Mouse (Mus musculus) bone marrow, adult 2 months (tissue): ENCODE data around the gene Auts2. TPM values are rescaled to one million over a fixed set of nuclear protein-coding genes. Genes with fewer than 3 reads are reported as not detected.

ENCODE experiments used
- H3K27ac ChIP-seq: fragments of 200-500 bp; 2 replicates; pipeline ENCODE4 v1.5.1; 2012; ENCODE audit warnings: low read depth, mild to moderate bottlenecking, control low read depth, inconsistent platforms, low read length; ENCODE audit not compliant: control insufficient read depth, poor library complexity, insufficient read depth
- H3K4me1 ChIP-seq: fragments of 200-500 bp; 2 replicates; pipeline ENCODE4 v1.6.1; 2011; ENCODE audit warnings: low read length; ENCODE audit not compliant: control insufficient read depth, insufficient read depth
- H3K4me3 ChIP-seq: fragments of 200-500 bp; replicated peaks from 2 replicates; pipeline ENCODE3; 2011; ENCODE audit warnings: mild to moderate bottlenecking, low read depth, low read length, control low read depth; ENCODE audit not compliant: control insufficient read depth
- CTCF ChIP-seq: fragments of 200-500 bp; IDR thresholded peaks from 2 replicates; pipeline ENCODE4 v1.5.1; 2011; ENCODE audit warnings: low read length, control low read depth; ENCODE audit not compliant: control insufficient read depth, insufficient read depth
- POLR2A ChIP-seq: fragments of 200-500 bp; IDR thresholded peaks from 2 replicates; pipeline ENCODE4 v1.6.1; 2011; ENCODE audit warnings: low read depth, mild to moderate bottlenecking, control low read depth, low read length, borderline replicate concordance; ENCODE audit not compliant: control insufficient read depth
- WGBS: fragments of 180-500 bp; shearing (Covaris S2); methylation state at CpG from one replicate; pipeline ENCODE4 v1.1.7; 2018; 5-methylcytosine and 5-hydroxymethylcytosine counted together
- polyA plus RNA-seq: library from polyadenylated mRNA; stranded (reverse); fragments of >200 nt; gene quantifications from 2 replicates; pipeline ENCODE4 v1.2.4, GENCODE M21; 2011; ENCODE audit warnings: low replicate concordance; ENCODE audit not compliant: missing spikeins, insufficient read depth, insufficient read length

Auts2 gene
- polyA plus RNA-seq, 1 experiment = 1.5 TPM

DNA sequence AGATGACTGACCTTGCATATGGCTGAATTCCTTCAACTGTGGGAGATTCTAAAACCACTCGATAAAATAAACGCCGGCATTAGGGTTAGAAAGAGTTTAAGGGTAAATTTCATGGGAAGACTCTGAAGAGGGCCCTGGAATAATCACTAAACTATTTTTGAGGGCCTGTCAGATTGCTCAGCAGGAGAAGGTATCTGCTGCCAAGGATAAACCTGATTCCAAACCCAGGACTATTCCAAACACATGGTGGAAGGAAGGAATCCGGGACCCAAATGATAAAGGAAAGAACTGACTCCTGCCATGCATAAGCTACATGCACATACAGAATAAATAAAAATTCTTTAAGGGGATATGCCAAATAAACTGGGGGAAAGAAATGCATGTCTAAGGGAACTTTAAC is 399.0 kb downstream of the Auts2 start:
- Histone ChIP-seq H3K4me1 (no peaks in the 10 kb centered on the region), H3K27ac (no peak overlapping the region), H3K4me3 (no peak overlapping the region)
- TF ChIP-seq CTCF (no peak), POLR2A (no peak)
- WGBS = 87% methylated on average over 4 of the region's 4 CpGs

DNA sequence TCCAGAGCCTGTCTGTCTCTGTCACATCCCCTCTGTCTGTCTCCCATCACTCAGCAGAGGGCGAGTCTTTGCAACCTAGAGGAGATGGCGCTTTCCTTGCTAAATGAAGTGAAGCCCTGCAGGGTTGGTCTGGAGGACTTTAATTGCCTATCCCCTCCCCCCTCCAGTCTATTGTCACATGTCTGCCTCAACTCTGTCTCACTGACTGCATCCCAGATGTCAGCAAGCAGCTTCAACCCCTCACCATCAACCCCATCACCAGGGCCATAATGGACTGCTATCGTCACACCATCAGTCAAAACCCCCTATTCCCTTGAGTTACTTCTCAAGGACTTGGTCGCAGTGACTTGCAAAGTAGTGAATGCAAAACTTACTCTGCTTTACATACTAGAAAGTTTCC is 402.3 kb downstream of the Auts2 start:
- Histone ChIP-seq H3K4me1 (no peaks in the 10 kb centered on the region), H3K27ac (no peak overlapping the region), H3K4me3 (no peak overlapping the region)
- WGBS = 84% methylated on average over 4 of the region's 4 CpGs
- TF ChIP-seq CTCF (no peak), POLR2A (no peak)

DNA sequence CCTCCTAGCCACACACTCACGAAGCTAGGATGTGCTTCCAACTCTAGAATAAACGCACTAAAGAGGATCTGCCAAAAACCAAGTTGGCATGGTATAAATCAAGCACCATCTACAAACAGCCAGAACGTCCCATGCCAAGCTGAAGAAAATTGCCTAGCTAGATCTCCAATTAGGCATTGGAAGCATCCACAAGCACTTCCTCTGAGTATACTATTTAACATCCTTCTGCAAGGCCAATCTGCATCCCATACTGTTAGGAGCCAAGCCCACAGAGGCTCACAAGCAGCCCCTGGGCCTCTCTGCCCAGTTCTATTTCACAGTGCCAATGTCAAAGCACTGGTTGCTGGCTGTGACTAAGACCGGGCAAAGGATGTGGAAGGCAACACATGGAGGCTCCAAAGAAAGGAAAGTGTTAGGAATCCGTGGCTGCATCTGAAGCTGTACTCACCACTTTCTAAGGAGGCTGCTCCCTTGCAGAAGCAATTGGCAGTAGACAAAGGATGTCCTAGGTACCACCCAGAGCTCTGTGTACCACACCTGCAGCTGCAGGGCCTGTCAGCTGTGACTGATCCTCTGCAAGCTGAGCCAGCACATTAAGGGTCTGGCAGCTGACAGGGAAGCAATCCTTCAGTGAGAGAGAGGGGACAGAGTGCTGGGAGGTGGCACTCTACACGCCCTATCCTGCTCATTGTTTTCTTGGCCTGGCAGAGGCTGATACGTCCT is 407.0 kb downstream of the Auts2 start:
- TF ChIP-seq POLR2A = no peak
- no peak for TF ChIP-seq CTCF
- Histone ChIP-seq H3K4me3 (no peak overlapping the region), H3K4me1 (no peaks in the 10 kb centered on the region), H3K27ac (no peak overlapping the region)
- 59% methylated on average over 7 of the region's 7 CpGs for WGBS

DNA sequence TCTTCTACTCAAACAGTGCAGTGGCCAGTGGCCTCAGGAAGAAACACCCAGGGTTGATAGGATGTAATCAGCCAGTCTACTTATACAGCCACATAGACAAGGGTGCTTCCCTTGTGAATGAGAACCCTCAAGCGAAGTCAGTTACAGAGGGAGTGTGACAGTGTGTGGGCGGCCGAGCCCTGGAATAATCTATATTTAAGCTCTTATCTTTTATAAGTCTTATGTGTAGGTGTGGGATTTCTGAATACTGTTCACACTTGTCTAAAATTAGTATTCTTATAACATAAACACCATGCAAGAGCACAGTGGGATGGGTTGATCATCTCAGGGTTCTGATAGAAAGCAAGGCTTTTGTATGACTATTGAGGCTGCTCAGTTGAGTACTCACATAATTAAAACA is 411.2 kb downstream of the Auts2 start:
- 76% methylated on average over 3 of the region's 3 CpGs for WGBS
- no peak overlapping the region for H3K27ac ChIP-seq
- no peak overlapping the region for H3K4me3 ChIP-seq
- no peak for TF ChIP-seq CTCF
- TF ChIP-seq POLR2A = no peak
- H3K4me1 ChIP-seq = no peaks in the 10 kb centered on the region

DNA sequence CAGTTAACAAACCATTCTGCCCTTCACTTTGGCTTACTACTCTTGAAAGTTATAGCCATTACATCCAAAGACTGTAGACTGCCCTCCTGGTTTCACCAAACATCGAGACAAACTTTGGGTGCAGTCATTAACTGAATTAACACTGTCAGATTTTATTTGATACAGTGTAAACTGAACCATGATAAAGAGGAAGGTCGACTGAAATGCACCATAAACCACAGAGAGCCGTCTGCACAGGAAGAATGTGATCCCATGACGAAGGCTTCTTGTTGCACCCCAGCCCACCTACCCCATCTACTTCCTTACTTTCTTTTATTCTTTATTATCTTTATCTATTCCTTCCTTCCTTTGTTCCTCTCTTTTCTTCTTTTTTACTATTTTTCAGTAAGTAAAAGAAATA is 412.6 kb downstream of the Auts2 start:
- TF ChIP-seq CTCF = no peak
- TF ChIP-seq POLR2A = no peak
- no peak overlapping the region for H3K4me3 ChIP-seq
- H3K27ac ChIP-seq = no peak overlapping the region
- no peaks in the 10 kb centered on the region for H3K4me1 ChIP-seq
- 6% methylated on average over 4 of the region's 4 CpGs for WGBS

DNA sequence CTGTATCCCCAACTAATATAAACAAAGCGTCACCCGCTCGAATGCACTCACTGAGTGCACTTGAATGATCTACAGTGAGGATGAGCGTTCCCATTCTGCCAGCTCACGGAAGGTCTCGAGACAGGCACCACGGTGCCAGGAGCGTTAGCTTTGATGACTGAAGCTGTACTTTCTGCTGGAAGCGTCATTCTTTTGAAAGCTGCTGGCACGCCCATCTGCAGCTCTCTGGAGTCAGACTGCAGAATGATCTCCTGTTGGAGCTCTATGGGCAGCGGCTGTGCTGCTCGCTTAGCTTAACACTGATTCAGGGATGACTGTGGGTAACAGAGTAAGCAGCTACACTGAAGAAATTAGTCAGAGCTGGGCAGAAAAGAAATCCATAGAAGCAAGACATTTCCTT is 416.5 kb downstream of the Auts2 start:
- no peak overlapping the region for H3K4me3 ChIP-seq
- no peak overlapping the region for H3K27ac ChIP-seq
- TF ChIP-seq POLR2A (no peak), CTCF (no peak)
- WGBS = 92% methylated on average over 12 of the region's 12 CpGs
- no peaks in the 10 kb centered on the region for H3K4me1 ChIP-seq

DNA sequence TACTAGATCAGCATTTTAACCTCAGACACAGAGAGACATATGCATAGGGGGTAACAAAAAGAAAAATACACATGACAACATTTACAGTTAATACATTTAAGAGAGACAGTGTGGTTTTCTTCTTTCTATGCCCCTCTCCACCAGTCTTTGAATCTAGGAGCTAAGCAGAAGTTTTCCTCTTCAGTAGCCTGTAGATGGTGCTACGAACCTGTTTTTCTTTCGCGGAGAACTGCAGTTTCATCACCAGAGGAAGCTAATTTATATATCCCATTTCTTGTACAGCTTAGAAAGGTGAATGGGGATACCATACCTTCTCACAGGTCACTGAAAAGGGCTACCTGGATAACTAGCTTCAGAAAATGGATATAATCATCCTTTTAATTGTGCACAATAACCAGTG is 427.5 kb downstream of the Auts2 start:
- Histone ChIP-seq H3K27ac (no peak overlapping the region), H3K4me3 (no peak overlapping the region), H3K4me1 (no peaks in the 10 kb centered on the region)
- 48% methylated on average over 3 of the region's 3 CpGs for WGBS
- no peak for TF ChIP-seq POLR2A
- TF ChIP-seq CTCF = no peak

DNA sequence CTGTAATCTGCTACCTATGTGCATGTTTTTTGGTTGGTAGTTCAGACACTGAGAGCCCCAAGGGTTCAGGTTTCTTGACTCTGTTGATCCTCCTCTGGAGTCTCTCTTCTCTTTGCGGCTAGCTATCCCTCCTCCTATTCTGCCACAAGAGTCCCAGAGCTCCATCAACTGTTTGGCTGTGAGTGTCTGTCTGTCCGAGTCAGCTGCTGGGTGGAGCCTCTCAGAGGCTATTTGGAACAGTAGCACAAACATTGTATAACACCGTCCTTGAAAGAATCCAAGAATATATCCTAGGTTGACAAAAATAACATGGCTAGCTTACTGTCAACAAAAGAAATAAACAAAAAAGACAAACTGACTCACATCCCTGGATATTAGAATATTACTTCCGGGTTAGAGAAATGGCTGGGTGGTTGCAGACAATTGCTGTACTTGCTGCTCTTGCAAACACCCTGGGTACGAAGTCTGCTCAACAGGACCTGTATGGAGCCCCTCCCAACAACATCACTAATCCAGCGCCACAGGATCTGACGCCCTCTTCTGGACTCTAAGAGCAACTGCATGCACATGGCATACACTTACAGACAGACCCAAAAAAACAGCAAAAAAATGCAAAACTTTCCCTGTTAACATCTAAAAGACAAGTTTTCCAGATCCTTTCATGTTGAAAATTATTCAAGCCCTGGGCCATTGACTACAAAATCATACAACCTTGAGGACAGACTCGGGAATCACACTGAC is 428.4 kb downstream of the Auts2 start:
- H3K4me3 ChIP-seq = no peak overlapping the region
- WGBS = 69% methylated on average over 8 of the region's 8 CpGs
- TF ChIP-seq POLR2A = no peak
- TF ChIP-seq CTCF = no peak
- no peak overlapping the region for H3K27ac ChIP-seq
- no peaks in the 10 kb centered on the region for H3K4me1 ChIP-seq

DNA sequence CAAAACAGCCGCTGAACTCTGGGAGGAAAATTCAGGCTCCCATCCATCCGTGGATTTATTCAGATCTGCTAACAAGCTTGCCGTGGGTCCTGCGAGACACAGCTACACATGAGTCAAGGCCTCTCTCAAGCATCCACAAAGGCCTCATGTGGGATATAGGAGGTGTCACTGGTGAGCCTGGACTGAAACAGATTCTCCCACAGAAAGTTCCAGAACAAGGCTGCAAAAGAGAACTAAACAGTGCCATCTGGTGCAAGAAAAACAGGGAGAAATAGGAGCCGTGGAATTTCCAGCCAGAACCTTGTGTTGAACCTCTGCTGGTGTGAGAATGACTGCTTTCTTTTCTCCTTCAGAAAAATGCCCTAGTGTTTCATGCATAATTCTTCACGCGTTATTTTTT is 429.7 kb downstream of the Auts2 start:
- TF ChIP-seq CTCF (no peak), POLR2A (no peak)
- WGBS = 75% methylated on average over 7 of the region's 7 CpGs
- Histone ChIP-seq H3K4me3 (no peak overlapping the region), H3K27ac (no peak overlapping the region), H3K4me1 (no peaks in the 10 kb centered on the region)
